Mouse (Mus musculus) brain, embryonic 14.5 days (tissue): ENCODE results near the gene March4.

Experiments
- CTCF ChIP-seq: fragments of 200-500 bp; IDR thresholded peaks from 2 replicates; pipeline ENCODE4 v1.5.1; 2012; ENCODE audit warnings: inconsistent platforms, mild to moderate bottlenecking, moderate library complexity, borderline replicate concordance; ENCODE audit not compliant: insufficient read depth, insufficient read length; ENCODE audit errors: extremely low read depth
- POLR2A ChIP-seq: fragments of 200-500 bp; IDR thresholded peaks from 2 replicates; pipeline ENCODE4 v1.6.1; 2012; ENCODE audit warnings: mild to moderate bottlenecking, inconsistent platforms, borderline replicate concordance; ENCODE audit not compliant: poor library complexity, insufficient read depth, insufficient read length, severe bottlenecking; ENCODE audit errors: extremely low read depth

DNA sequence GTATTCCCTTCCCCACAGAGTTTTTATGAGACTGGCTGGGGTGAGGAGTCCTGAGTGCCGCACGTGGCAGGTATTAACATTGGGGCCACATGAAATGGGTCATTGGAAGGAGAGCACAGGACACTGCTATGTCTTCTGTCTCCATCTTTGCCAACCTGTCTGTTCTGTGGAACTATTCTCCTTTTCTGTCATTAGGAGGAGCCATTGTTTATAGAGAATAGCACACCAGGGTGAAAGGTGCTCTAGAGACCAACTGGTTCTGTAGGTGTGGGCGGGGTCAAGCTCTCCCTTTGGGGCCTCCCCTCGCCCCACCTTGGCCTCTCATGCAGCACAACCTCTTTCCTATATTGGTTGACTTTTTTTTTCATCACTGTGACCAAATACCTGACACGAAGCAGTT, 99.8 kb downstream of the March4 start:
- TF ChIP-seq POLR2A (no peak), CTCF (no peak)
